Mouse (Mus musculus) hindbrain, embryonic 15.5 days (tissue): ENCODE measurements around the gene Prkn. TPM values are rescaled to one million over a fixed set of nuclear protein-coding genes. Genes with fewer than 3 reads are reported as not detected.
A peak's percentile ranks its signal among the peaks of the same experiment; 100 is the strongest.

Source experiments
- ATAC-seq: fragments of 200-750 bp; cut with Nextera tagmentation; 2 replicates; pipeline ENCODE4 v1.8.0; 2017; ENCODE audit warnings: low read depth, moderate number of reproducible peaks, moderate TSS enrichment; ENCODE audit not compliant: low FRiP score
- H3K27ac ChIP-seq: fragments of 300-500 bp; sonication (generic); replicated peaks from 2 replicates; pipeline ENCODE4 v1.5.1; 2015; ENCODE audit warnings: mild to moderate bottlenecking, inconsistent platforms
- H3K27me3 ChIP-seq: fragments of 300-500 bp; sonication (generic); 2 replicates; pipeline ENCODE4 v1.6.1; 2015; ENCODE audit warnings: control low read depth, inconsistent platforms
- H3K36me3 ChIP-seq: fragments of 300-500 bp; sonication (generic); 2 replicates; pipeline ENCODE4 v1.6.1; 2015; ENCODE audit warnings: control low read depth, inconsistent platforms
- H3K4me1 ChIP-seq: fragments of 300-500 bp; sonication (generic); replicated peaks from 2 replicates; pipeline ENCODE4 v1.6.1; 2015; ENCODE audit warnings: control low read depth, inconsistent platforms
- H3K4me2 ChIP-seq: fragments of 300-500 bp; sonication (generic); 2 replicates; pipeline ENCODE4 v1.6.1; 2015; ENCODE audit warnings: moderate library complexity, mild to moderate bottlenecking, inconsistent platforms
- H3K4me3 ChIP-seq: fragments of 300-500 bp; sonication (generic); 2 replicates; pipeline ENCODE4 v1.5.1; 2015; ENCODE audit warnings: mild to moderate bottlenecking, inconsistent platforms
- H3K9ac ChIP-seq: fragments of 300-500 bp; sonication (generic); 2 replicates; pipeline ENCODE4 v1.6.1; 2015; ENCODE audit warnings: inconsistent platforms
- H3K9me3 ChIP-seq: fragments of 300-500 bp; sonication (generic); 2 replicates; pipeline ENCODE4 v1.6.1; 2016; ENCODE audit warnings: control low read depth, inconsistent platforms
- WGBS: fragments of 180-500 bp; shearing (Covaris S2); methylation state at CpG from one replicate; pipeline ENCODE4 v1.1.7; 2015; 5-methylcytosine and 5-hydroxymethylcytosine counted together
- polyA plus RNA-seq: library from polyadenylated mRNA; unstranded; fragments of >200 nt; fragmentation: Nextera tagmentation; extraction: Ambion mirVana; gene quantifications from 2 replicates; pipeline ENCODE4 v1.2.1, GENCODE M21; 2015

Prkn gene
- polyA plus RNA-seq, 1 experiment from 2014 or later, result 4.3 TPM

GRCm38 (mm10) chr17:11861178-11861577 lies 1021.0 kb downstream of the Prkn start:
- H3K27ac ChIP-seq, result no peak overlapping the region
- H3K4me1 ChIP-seq, result no peaks in the 10 kb centered on the region
- no peaks in the 10 kb centered on the region for H3K9me3 ChIP-seq
- H3K4me2 ChIP-seq, result no peak overlapping the region
- WGBS, result 87% methylated on average over 6 of the region's 6 CpGs
- no peak overlapping the region for H3K4me3 ChIP-seq
- no peaks in the 10 kb centered on the region for H3K27me3 ChIP-seq
- no peaks in the 10 kb centered on the region for H3K36me3 ChIP-seq
- H3K9ac ChIP-seq, result no peak overlapping the region
- no peak for ATAC-seq

- no peaks in the 10 kb centered on the region for H3K9me3 ChIP-seq
- WGBS, result 88% methylated on average over 2 of the region's 2 CpGs
- H3K27ac ChIP-seq, result no peak overlapping the region
- no peaks in the 10 kb centered on the region for H3K4me1 ChIP-seq
- no peaks in the 10 kb centered on the region for H3K36me3 ChIP-seq
- no peaks in the 10 kb centered on the region for H3K27me3 ChIP-seq
- no peak overlapping the region for H3K9ac ChIP-seq
- H3K4me2 ChIP-seq, result no peak overlapping the region
- no peak for ATAC-seq
- H3K4me3 ChIP-seq, result no peak overlapping the region
These were observed 1022.2 kb downstream of the Prkn start for GRCm38 (mm10) chr17:11862360-11862759.

GRCm38 (mm10) chr17:11863017-11863416 lies 1022.8 kb downstream of the Prkn start:
- Histone ChIP-seq H3K9ac (no peak overlapping the region), H3K27ac (no peak overlapping the region), H3K36me3 (no peaks in the 10 kb centered on the region), H3K4me3 (no peak overlapping the region), H3K9me3 (no peaks in the 10 kb centered on the region), H3K27me3 (no peaks in the 10 kb centered on the region), H3K4me2 (no peak overlapping the region), H3K4me1 (no peaks in the 10 kb centered on the region)
- no peak for ATAC-seq
- WGBS, result 85% methylated on average over 11 of the region's 11 CpGs

- ATAC-seq, result no peak
- 84% methylated on average over 3 of the region's 3 CpGs for WGBS
- Histone ChIP-seq H3K9ac (no peak overlapping the region), H3K27ac (no peak overlapping the region), H3K4me3 (no peak overlapping the region), H3K36me3 (no peaks in the 10 kb centered on the region), H3K27me3 (no peaks in the 10 kb centered on the region), H3K4me2 (no peak overlapping the region), H3K4me1 (no peaks in the 10 kb centered on the region), H3K9me3 (no peaks in the 10 kb centered on the region)
These were observed 1026.0 kb downstream of the Prkn start for GRCm38 (mm10) chr17:11866231-11866630.

- no peaks in the 10 kb centered on the region for H3K9me3 ChIP-seq
- H3K4me1 ChIP-seq, result no peaks in the 10 kb centered on the region
- H3K4me2 ChIP-seq, result no peak overlapping the region
- no peak overlapping the region for H3K27ac ChIP-seq
- 74% methylated on average over 13 of the region's 13 CpGs for WGBS
- ATAC-seq, result no peak
- H3K27me3 ChIP-seq, result no peaks in the 10 kb centered on the region
- no peak overlapping the region for H3K4me3 ChIP-seq
- H3K36me3 ChIP-seq, result no peaks in the 10 kb centered on the region
- no peak overlapping the region for H3K9ac ChIP-seq
These were observed 1027.3 kb downstream of the Prkn start for GRCm38 (mm10) chr17:11867334-11868095.

- H3K4me2 ChIP-seq, result no peak overlapping the region
- 90% methylated on average over 10 of the region's 10 CpGs for WGBS
- ATAC-seq, result no peak
These were observed 1030.4 kb downstream of the Prkn start for GRCm38 (mm10) chr17:11870546-11870945.

GRCm38 (mm10) chr17:11876240-11876639 lies 1036.1 kb downstream of the Prkn start:
- Histone ChIP-seq H3K4me1 (no peaks in the 10 kb centered on the region), H3K4me3 (no peak overlapping the region), H3K9me3 (no peaks in the 10 kb centered on the region), H3K9ac (no peak overlapping the region), H3K36me3 (no peaks in the 10 kb centered on the region), H3K27ac (no peak overlapping the region), H3K4me2 (no peak overlapping the region), H3K27me3 (no peaks in the 10 kb centered on the region)
- 78% methylated on average over 2 of the region's 2 CpGs for WGBS
- ATAC-seq, result no peak

More at GRCm38 (mm10) chr17:11870546-11870945, 1030.4 kb downstream of the Prkn start:
- Histone ChIP-seq H3K27me3 (no peaks in the 10 kb centered on the region), H3K36me3 (no peaks in the 10 kb centered on the region), H3K4me3 (no peak overlapping the region), H3K27ac (no peak overlapping the region), H3K9ac (no peak overlapping the region), H3K4me1 (no peaks in the 10 kb centered on the region), H3K9me3 (no peaks in the 10 kb centered on the region)

- no peaks in the 10 kb centered on the region for H3K27me3 ChIP-seq
- no peaks in the 10 kb centered on the region for H3K9me3 ChIP-seq
- H3K36me3 ChIP-seq, result no peaks in the 10 kb centered on the region
- no peak overlapping the region for H3K4me2 ChIP-seq
- 87% methylated on average over 5 of the region's 5 CpGs for WGBS
- H3K4me1 ChIP-seq, result no peaks in the 10 kb centered on the region
- no peak overlapping the region for H3K27ac ChIP-seq
- H3K9ac ChIP-seq, result no peak overlapping the region
- no peak overlapping the region for H3K4me3 ChIP-seq
- ATAC-seq, result no peak
These were observed 1041.1 kb downstream of the Prkn start for GRCm38 (mm10) chr17:11881110-11881820.

GRCm38 (mm10) chr17:11885601-11886000 lies 1045.4 kb downstream of the Prkn start:
- Histone ChIP-seq H3K9me3 (no peaks in the 10 kb centered on the region), H3K4me3 (no peak overlapping the region), H3K4me2 (no peak overlapping the region), H3K9ac (no peak overlapping the region), H3K4me1 (no peaks in the 10 kb centered on the region), H3K27ac (no peak overlapping the region), H3K27me3 (no peaks in the 10 kb centered on the region), H3K36me3 (no peaks in the 10 kb centered on the region)
- WGBS, result 91% methylated on average over 6 of the region's 6 CpGs
- ATAC-seq, result no peak

- WGBS, result 83% methylated on average over 4 of the region's 4 CpGs
These were observed 1046.8 kb downstream of the Prkn start for GRCm38 (mm10) chr17:11886963-11887362.

GRCm38 (mm10) chr17:11887591-11888205 lies 1047.5 kb downstream of the Prkn start:
- peak; percentile 42; the same call in 1 of the 2 replicates for ATAC-seq
- Histone ChIP-seq H3K27ac (peak overlapping the region; percentile 63; the same call in 1 of the 2 replicates), H3K4me3 (no peak overlapping the region), H3K9ac (no peak overlapping the region), H3K9me3 (no peaks in the 10 kb centered on the region), H3K4me2 (no peak overlapping the region), H3K27me3 (no peaks in the 10 kb centered on the region), H3K36me3 (no peaks in the 10 kb centered on the region), H3K4me1 (no peaks in the 10 kb centered on the region)
- WGBS, result 50% methylated on average over 12 of the region's 12 CpGs

More at GRCm38 (mm10) chr17:11886963-11887362, 1046.8 kb downstream of the Prkn start:
- ATAC-seq, result no peak
- no peak overlapping the region for H3K4me3 ChIP-seq
- no peak overlapping the region for H3K9ac ChIP-seq
- no peaks in the 10 kb centered on the region for H3K4me1 ChIP-seq
- no peaks in the 10 kb centered on the region for H3K9me3 ChIP-seq
- no peak overlapping the region for H3K4me2 ChIP-seq
- H3K27ac ChIP-seq, result no peak overlapping the region
- no peaks in the 10 kb centered on the region for H3K36me3 ChIP-seq
- H3K27me3 ChIP-seq, result no peaks in the 10 kb centered on the region

- no peak overlapping the region for H3K9ac ChIP-seq
- H3K27ac ChIP-seq, result no peak overlapping the region
- H3K36me3 ChIP-seq, result no peaks in the 10 kb centered on the region
- no peak overlapping the region for H3K4me2 ChIP-seq
- H3K9me3 ChIP-seq, result no peaks in the 10 kb centered on the region
- H3K27me3 ChIP-seq, result no peaks in the 10 kb centered on the region
- ATAC-seq, result no peak
- no peaks in the 10 kb centered on the region for H3K4me1 ChIP-seq
- H3K4me3 ChIP-seq, result no peak overlapping the region
- 80% methylated on average over 5 of the region's 5 CpGs for WGBS
These were observed 1048.6 kb downstream of the Prkn start for GRCm38 (mm10) chr17:11888806-11889205.
